Mouse (Mus musculus): ENCODE data around the gene Hmgb1. TPM values are rescaled to one million over a fixed set of nuclear protein-coding genes. Genes with fewer than 3 reads are reported as not detected.
A peak's percentile ranks its signal among the peaks of the same experiment; 100 is the strongest.

The Hmgb1 gene
- polyA plus RNA-seq, 1 experiment = 173 TPM

GRCm38 (mm10) chr5:149062833-149063232 is 121.5 kb downstream of the Hmgb1 start:
- Histone ChIP-seq H3K27ac (ENCODE audit: insufficient read depth, low read length) (no peak overlapping the region), H3K4me1 (ENCODE audit: control insufficient read depth, insufficient read depth, low read length) (no peaks in the 10 kb centered on the region), H3K4me3 (ENCODE audit: insufficient read depth, low read length) (no peak overlapping the region)
- no peak for TF ChIP-seq POLR2A (IDR thresholded peaks at IDR 0.05; ENCODE audit: extremely low read depth, insufficient read depth, low read length)
- TF ChIP-seq CTCF (IDR thresholded peaks at IDR 0.05; ENCODE audit: extremely low read depth, insufficient read depth, low read length) = no peak

- Histone ChIP-seq H3K4me3 (ENCODE audit: insufficient read depth, low read length) (no peak overlapping the region), H3K27ac (ENCODE audit: insufficient read depth, low read length) (no peak overlapping the region), H3K4me1 (ENCODE audit: control insufficient read depth, insufficient read depth, low read length) (peaks cover 1% of the 10 kb centered on the region; the same call in 1 of the 2 replicates)
- TF ChIP-seq POLR2A (IDR thresholded peaks at IDR 0.05; ENCODE audit: extremely low read depth, insufficient read depth, low read length) (no peak), CTCF (IDR thresholded peaks at IDR 0.05; ENCODE audit: extremely low read depth, insufficient read depth, low read length) (no peak)
Observed at GRCm38 (mm10) chr5:149053352-149054168, 130.7 kb downstream of the Hmgb1 start.

DNA sequence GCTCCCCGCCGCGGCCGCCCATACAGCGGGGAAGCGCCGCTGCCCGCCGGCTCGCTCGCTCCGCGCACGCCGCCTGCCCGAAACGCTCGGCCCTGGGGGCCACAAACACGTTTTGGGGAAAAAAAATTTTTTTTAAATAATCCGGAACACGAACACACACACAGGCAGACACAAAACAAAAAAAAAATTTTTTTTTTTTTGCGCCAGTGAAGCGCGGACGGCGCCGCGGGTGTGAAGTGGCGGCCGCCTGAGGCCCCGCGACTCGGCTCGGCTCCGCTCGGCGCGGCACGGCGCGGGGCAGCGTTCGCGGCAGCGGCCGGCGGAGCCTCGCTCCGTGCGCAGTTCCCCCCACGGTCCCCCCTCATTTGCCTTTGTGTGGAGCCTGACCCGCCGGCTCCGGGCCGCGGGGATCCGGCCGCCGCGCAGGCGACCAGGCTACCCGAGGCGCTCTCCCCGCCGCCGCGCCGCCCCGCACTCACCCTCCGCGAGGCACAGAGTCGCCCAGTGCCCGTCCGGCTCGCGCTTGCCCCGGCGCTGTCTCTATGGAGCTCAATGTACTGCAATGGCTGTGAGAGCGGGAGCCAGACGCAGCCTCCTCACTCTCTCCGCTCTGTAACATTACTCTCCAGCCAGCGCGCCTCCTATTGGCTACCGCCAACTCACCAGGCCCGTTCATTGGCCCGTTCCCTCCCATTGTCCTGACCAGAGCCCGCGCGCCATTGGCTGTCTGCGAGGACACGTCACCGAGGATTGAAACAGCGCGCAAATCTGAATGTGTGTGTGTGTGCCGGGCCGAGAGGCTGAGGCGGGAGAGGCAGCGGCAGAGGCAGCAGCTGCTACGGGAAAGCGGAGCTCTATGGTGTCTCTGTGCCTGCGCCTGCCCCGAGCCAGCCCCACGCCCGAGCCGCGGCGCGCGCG is 131.6 kb downstream of the Hmgb1 start:
- peak overlapping the region; percentile 50 for H3K4me3 ChIP-seq (ENCODE audit: insufficient read depth, low read length)
- peaks cover 1% of the 10 kb centered on the region; the same call in 1 of the 2 replicates for H3K4me1 ChIP-seq (ENCODE audit: control insufficient read depth, insufficient read depth, low read length)
- H3K27ac ChIP-seq (ENCODE audit: insufficient read depth, low read length) = peak overlapping the region; percentile 79
- no peak for TF ChIP-seq CTCF (IDR thresholded peaks at IDR 0.05; ENCODE audit: extremely low read depth, insufficient read depth, low read length)
- peak; percentile 72 for TF ChIP-seq POLR2A (IDR thresholded peaks at IDR 0.05; ENCODE audit: extremely low read depth, insufficient read depth, low read length)

DNA sequence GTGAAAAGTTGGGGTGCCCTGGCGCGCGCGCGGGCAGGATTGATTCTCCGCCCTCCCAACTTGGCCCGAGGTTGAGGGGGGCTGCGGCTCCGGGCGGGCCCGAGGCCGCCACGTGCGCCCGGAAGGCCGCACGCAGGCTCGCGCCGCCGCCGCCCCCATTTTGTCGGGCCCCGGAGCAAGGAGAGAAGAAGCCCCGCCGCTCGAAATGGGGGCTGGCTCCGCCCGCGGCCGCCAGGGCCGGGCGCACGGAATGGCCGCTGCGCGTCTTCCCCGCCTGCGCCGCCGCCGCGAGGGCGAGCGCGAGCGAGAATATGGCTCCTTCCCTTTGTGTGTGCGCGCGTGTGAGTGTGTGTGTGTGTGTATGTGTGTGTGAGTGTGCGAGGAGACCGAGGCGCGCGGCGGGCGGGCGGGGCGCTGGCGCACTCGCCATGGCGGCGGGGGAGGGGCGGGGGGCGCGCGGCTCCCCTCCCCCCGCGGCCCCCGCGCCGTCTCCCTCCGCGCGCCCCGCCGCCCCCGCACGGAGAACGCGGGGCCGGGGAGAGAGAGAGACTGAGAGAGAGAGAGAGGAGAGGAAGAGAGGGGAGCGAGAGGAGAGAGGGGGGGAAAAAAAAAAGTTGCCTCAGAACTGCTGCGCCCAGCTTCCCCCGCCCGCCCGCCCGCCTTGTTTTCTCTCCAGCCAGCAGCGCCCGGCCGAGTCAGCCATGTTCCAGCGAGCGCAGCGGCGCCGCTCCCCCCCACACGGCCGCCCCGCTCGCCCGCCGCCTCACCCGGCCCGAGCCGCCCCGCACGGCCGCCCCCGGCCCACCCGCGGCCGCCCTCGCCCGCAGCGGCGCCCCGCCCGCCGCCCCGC is 132.5 kb downstream of the Hmgb1 start:
- peak overlapping the region; percentile 50 for H3K4me3 ChIP-seq (ENCODE audit: insufficient read depth, low read length)
- peak overlapping the region; percentile 88 for H3K27ac ChIP-seq (ENCODE audit: insufficient read depth, low read length)
- peak; percentile 41; the same call in 1 of the 2 replicates for TF ChIP-seq POLR2A (IDR thresholded peaks at IDR 0.05; ENCODE audit: extremely low read depth, insufficient read depth, low read length)
- TF ChIP-seq CTCF (IDR thresholded peaks at IDR 0.05; ENCODE audit: extremely low read depth, insufficient read depth, low read length) = no peak
- H3K4me1 ChIP-seq (ENCODE audit: control insufficient read depth, insufficient read depth, low read length) = peaks cover 1% of the 10 kb centered on the region; the same call in 1 of the 2 replicates

GRCm38 (mm10) chr5:149051194-149051570 is 133.1 kb downstream of the Hmgb1 start:
- TF ChIP-seq CTCF (IDR thresholded peaks at IDR 0.05; ENCODE audit: extremely low read depth, insufficient read depth, low read length) (no peak), POLR2A (IDR thresholded peaks at IDR 0.05; ENCODE audit: extremely low read depth, insufficient read depth, low read length) (no peak)
- Histone ChIP-seq H3K4me3 (ENCODE audit: insufficient read depth, low read length) (peak overlapping the region; percentile 50), H3K27ac (ENCODE audit: insufficient read depth, low read length) (peak overlapping the region; percentile 88)

GRCm38 (mm10) chr5:149050588-149051160 is 133.6 kb downstream of the Hmgb1 start:
- TF ChIP-seq POLR2A (IDR thresholded peaks at IDR 0.05; ENCODE audit: extremely low read depth, insufficient read depth, low read length) = no peak
- no peak for TF ChIP-seq CTCF (IDR thresholded peaks at IDR 0.05; ENCODE audit: extremely low read depth, insufficient read depth, low read length)
- Histone ChIP-seq H3K4me1 (ENCODE audit: control insufficient read depth, insufficient read depth, low read length) (peaks cover 1% of the 10 kb centered on the region; the same call in 1 of the 2 replicates), H3K4me3 (ENCODE audit: insufficient read depth, low read length) (peak overlapping the region; percentile 50), H3K27ac (ENCODE audit: insufficient read depth, low read length) (peak overlapping the region; percentile 88; the same call in 1 of the 2 replicates)

More at GRCm38 (mm10) chr5:149051194-149051570, 133.1 kb downstream of the Hmgb1 start:
- H3K4me1 ChIP-seq (ENCODE audit: control insufficient read depth, insufficient read depth, low read length) = peaks cover 1% of the 10 kb centered on the region; the same call in 1 of the 2 replicates

- Histone ChIP-seq H3K27ac (ENCODE audit: insufficient read depth, low read length) (no peak overlapping the region), H3K4me1 (ENCODE audit: control insufficient read depth, insufficient read depth, low read length) (peaks cover 1% of the 10 kb centered on the region; the same call in 1 of the 2 replicates), H3K4me3 (ENCODE audit: insufficient read depth, low read length) (no peak overlapping the region)
- TF ChIP-seq CTCF (IDR thresholded peaks at IDR 0.05; ENCODE audit: extremely low read depth, insufficient read depth, low read length) (no peak), POLR2A (IDR thresholded peaks at IDR 0.05; ENCODE audit: extremely low read depth, insufficient read depth, low read length) (no peak)
Observed at GRCm38 (mm10) chr5:149049435-149049834, 134.9 kb downstream of the Hmgb1 start.

DNA sequence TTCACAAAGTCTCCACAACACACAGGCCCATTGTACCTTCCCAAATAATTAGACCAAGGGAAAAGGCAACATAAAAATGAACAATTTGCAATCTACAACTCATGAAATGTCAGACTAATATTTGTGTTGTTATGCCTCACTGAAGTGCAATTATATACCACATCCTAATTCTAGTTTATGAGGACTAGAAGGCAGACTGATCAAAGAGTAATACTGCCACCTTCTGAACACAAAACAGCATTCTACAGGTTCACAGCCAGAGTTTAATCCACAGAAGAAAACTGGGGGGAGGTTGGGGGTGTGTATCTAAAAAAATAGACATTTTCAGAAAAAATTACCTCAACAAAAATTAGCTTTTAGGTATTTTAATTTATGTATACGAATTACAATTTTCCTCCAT is 135.3 kb downstream of the Hmgb1 start:
- no peak overlapping the region for H3K4me3 ChIP-seq (ENCODE audit: insufficient read depth, low read length)
- peaks cover 1% of the 10 kb centered on the region; the same call in 1 of the 2 replicates for H3K4me1 ChIP-seq (ENCODE audit: control insufficient read depth, insufficient read depth, low read length)
- H3K27ac ChIP-seq (ENCODE audit: insufficient read depth, low read length) = no peak overlapping the region
- no peak for TF ChIP-seq CTCF (IDR thresholded peaks at IDR 0.05; ENCODE audit: extremely low read depth, insufficient read depth, low read length)
- no peak for TF ChIP-seq POLR2A (IDR thresholded peaks at IDR 0.05; ENCODE audit: extremely low read depth, insufficient read depth, low read length)
